Mouse (Mus musculus): ENCODE measurements around the gene Yipf1.
"Not testable (repeated sequence)": the region's sequence is repeated elsewhere in the genome, so short reads cannot be mapped to it uniquely, and the experiment has no call there.

The Yipf1 gene

GRCm38 (mm10) chr4:107323113-107323512 lies 8.9 kb downstream of the Yipf1 start:
- DNase-seq (ENCODE audit: low read depth, low spot score), result no peak

GRCm38 (mm10) chr4:107328530-107328929 lies 14.4 kb downstream of the Yipf1 start:
- no peak for DNase-seq (ENCODE audit: low read depth, low spot score)

GRCm38 (mm10) chr4:107333514-107333913 lies 19.4 kb downstream of the Yipf1 start:
- no peak for DNase-seq (ENCODE audit: low read depth, low spot score)

- DNase-seq (ENCODE audit: low read depth, low spot score), result no peak
Observed at GRCm38 (mm10) chr4:107336356-107336755, 22.2 kb downstream of the Yipf1 start.

GRCm38 (mm10) chr4:107337455-107337854 lies 23.3 kb downstream of the Yipf1 start:
- DNase-seq (ENCODE audit: low read depth, low spot score), result no peak

GRCm38 (mm10) chr4:107341354-107341753 lies 27.2 kb downstream of the Yipf1 start:
- DNase-seq (ENCODE audit: low read depth, low spot score), result no peak

GRCm38 (mm10) chr4:107344612-107345011 lies 30.4 kb downstream of the Yipf1 start:
- no peak for DNase-seq (ENCODE audit: low read depth, low spot score)

- no peak for DNase-seq (ENCODE audit: low read depth, low spot score)
Observed at GRCm38 (mm10) chr4:107347221-107347620, 33.1 kb downstream of the Yipf1 start.

- DNase-seq (ENCODE audit: low read depth, low spot score), result no peak
Observed at GRCm38 (mm10) chr4:107348529-107349310, 34.6 kb downstream of the Yipf1 start.

GRCm38 (mm10) chr4:107349311-107350008 lies 35.3 kb downstream of the Yipf1 start:
- DNase-seq (ENCODE audit: low read depth, low spot score), result no peak

- DNase-seq (ENCODE audit: low read depth, low spot score), result no peak
Observed at GRCm38 (mm10) chr4:107351368-107351767, 37.2 kb downstream of the Yipf1 start.

- no peak for DNase-seq (ENCODE audit: low read depth, low spot score)
Observed at GRCm38 (mm10) chr4:107353612-107354011, 39.4 kb downstream of the Yipf1 start.

- DNase-seq (ENCODE audit: low read depth, low spot score), result no peak
Observed at GRCm38 (mm10) chr4:107354126-107354525, 40.0 kb downstream of the Yipf1 start.

- no peak for DNase-seq (ENCODE audit: low read depth, low spot score)
Observed at GRCm38 (mm10) chr4:107354543-107354942, 40.4 kb downstream of the Yipf1 start.

GRCm38 (mm10) chr4:107357172-107357571 lies 43.0 kb downstream of the Yipf1 start:
- not testable (repeated sequence) for DNase-seq (ENCODE audit: low read depth, low spot score)

- no peak for DNase-seq (ENCODE audit: low read depth, low spot score)
Observed at GRCm38 (mm10) chr4:107358460-107358859, 44.3 kb downstream of the Yipf1 start.

GRCm38 (mm10) chr4:107360457-107361145 lies 46.4 kb downstream of the Yipf1 start:
- no peak for DNase-seq (ENCODE audit: low read depth, low spot score)

GRCm38 (mm10) chr4:107362755-107363154 lies 48.6 kb downstream of the Yipf1 start:
- no peak for DNase-seq (ENCODE audit: low read depth, low spot score)

GRCm38 (mm10) chr4:107363573-107363972 lies 49.4 kb downstream of the Yipf1 start:
- no peak for DNase-seq (ENCODE audit: low read depth, low spot score)

- DNase-seq (ENCODE audit: low read depth, low spot score), result no peak
Observed at GRCm38 (mm10) chr4:107364190-107364639, 50.1 kb downstream of the Yipf1 start.

GRCm38 (mm10) chr4:107366408-107366807 lies 52.2 kb downstream of the Yipf1 start:
- DNase-seq (ENCODE audit: low read depth, low spot score), result not testable (repeated sequence)

Data from skeletal muscle tissue, adult 2 months (tissue).